Mouse (Mus musculus) fat pad, adult 2 months (tissue): ENCODE measurements around the gene Glrx.
"Not testable (repeated sequence)": the region's sequence is repeated elsewhere in the genome, so short reads cannot be mapped to it uniquely, and the experiment has no call there.

Experiments
- DNase-seq: peaks from one replicate; pipeline ENCODE4 v3.0.0-alpha.2; 2011; ENCODE audit warnings: low read depth, low spot score; ENCODE audit errors: extremely low read depth

Gene Glrx

GRCm38 (mm10) chr13:75839719-75840481, at the start of gene Glrx:
TSS of gene Glrx (plus strand) at chr13:75839868.
- no peak for DNase-seq

DNA sequence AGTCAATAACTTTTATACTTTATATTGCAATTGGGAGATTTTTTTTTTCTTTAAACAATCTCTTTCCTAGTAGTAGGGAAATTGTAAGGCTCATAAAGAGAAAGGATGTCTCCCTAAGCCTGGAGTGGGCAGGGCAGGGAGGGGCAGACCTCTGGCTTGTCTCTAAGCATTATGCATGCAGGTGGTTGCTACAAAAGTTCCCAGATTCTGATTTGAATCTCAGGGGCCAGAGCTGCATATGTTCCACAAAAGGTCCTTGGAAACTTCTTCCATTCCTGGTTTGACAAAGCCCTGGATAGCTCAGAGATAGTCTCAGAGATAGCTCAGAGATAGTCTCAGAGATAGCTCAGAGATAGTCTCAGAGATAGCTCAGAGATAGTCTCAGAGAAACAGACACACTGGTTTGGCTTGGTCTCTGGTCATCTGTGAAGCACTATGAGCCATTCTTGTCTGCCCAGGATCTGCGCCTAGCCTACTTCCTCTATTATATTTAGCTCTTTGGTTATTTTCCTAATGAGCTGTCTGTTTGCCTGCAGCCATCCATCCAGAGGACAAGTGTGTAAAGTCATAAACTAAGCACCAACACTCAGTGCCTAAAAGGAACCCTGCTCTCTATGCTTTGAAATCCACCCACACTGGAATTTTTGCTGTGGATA, 49.0 kb upstream of the Glrx start:
- no peak for DNase-seq

DNA sequence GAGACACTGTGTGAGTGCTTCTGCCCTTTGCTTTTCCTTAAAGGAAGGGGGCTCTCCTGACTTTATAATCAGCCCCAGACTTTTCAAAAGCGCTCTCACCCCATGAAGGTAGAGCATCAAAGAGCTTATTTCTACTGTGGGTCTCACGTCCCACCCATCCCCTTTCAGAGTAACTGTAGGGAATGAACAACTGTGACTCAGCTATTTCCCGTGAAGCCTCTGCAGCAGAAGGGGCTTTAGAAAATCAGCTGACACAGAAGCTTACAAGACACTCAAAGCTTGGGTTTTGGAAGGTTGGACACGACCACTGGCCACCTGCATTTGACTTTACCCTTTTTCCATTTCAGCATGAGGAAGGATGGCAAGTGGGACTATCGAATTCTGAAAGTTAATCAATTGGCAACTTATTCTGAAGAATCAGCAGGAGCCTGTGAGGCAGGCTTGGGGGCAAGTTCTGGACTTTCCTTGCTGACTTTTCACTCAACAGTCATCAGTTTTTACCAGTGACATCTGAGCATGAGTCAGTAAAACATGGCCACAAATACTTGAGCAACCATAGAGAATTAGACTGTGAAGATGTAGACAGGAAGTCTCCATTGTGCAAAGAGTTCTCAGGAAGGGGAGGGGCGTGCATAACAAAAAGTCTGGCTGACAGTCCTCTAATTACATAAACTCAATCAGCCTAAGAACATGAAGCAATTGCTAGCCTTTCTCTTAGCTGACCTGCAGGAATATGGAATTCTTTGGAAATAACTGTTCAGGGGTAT, 45.6 kb upstream of the Glrx start:
- no peak for DNase-seq

GRCm38 (mm10) chr13:75797369-75798141, 42.1 kb upstream of the Glrx start:
- no peak for DNase-seq

- no peak for DNase-seq
These were observed 41.0 kb upstream of the Glrx start for GRCm38 (mm10) chr13:75798413-75799302.

DNA sequence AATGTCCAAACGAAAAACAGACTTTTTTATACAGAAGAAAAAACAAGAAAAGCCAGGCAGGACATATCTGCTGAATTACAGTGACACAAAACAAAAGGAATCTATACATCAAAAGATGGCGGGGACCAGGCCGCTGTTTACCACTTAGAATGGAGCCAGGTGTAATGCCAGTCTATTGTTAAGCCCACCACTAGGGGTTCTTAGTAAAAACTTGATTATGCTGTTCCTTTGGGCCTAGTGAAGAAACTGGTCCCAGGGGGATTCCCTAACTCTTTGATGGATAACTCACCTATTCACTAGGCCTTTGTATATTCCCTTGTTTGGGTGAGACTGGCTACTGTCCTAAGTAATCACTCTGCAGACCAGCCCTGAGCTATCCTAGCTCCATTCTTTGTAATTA, 40.2 kb upstream of the Glrx start:
- DNase-seq, result no peak

DNA sequence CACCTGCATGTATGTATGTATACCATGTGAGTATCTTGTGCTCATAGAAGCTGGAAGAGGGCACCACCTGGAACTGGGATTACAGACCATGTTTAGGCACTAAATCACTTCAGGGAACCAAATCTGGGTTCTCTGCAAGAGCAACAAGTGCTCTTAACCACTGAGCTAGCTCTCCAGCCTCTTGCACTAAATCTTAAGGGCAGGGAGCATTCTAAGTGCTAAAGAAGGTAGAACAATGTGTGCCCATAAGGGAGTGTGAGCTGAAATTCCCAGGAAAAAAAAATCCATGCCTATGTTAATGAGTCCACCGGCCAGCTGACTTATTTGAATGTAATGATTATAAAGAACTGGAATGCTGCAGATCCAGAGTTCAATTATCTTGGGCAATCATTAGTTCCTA, 31.7 kb upstream of the Glrx start:
- DNase-seq, result no peak

GRCm38 (mm10) chr13:75809957-75810356, 29.7 kb upstream of the Glrx start:
- DNase-seq, result no peak

- no peak for DNase-seq
These were observed 22.5 kb upstream of the Glrx start for GRCm38 (mm10) chr13:75817183-75817582.

DNA sequence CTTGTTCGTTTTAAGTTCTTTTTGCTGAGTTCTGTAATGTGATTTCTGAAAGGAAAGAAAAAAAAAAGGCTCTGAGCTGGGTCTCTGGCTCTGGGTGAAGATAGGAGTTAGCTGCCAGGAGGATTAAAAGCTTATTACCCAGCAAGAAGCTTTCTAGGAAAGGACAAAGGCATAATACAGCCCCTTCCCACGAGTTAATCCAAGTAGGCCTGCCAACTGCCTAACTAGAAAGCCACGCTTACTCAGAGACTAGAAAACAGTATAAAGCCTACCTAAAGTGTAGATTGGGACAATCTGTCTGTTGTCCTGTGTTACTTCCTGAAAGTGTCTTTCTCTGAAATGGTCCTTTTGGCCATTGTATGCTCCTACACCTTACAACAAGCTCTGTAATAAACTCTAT, 21.2 kb upstream of the Glrx start:
- no peak for DNase-seq

GRCm38 (mm10) chr13:75818945-75819706, 20.5 kb upstream of the Glrx start:
- DNase-seq, result no peak

- DNase-seq, result no peak
These were observed 19.8 kb upstream of the Glrx start for GRCm38 (mm10) chr13:75819898-75820297.

- DNase-seq, result not testable (repeated sequence)
These were observed 17.3 kb upstream of the Glrx start for GRCm38 (mm10) chr13:75822366-75822765.

DNA sequence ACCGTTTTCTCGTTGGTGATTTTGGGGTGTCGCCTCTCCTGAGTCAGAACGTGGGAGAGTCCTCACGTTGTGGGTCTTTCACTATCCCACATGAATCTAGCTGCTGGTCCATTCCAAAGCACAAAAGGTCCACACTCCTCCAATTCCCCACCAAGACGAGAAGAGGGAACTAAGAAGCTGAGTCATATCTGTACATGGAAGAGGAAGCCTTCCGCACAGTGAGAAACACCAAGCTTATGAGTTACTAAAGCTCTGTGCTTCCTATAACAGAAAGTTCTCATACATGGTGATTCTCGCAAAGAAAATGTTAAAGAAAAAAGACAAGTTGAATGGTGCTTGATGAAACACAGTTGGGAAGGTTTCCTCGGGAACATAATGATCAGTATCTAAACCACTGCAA, 16.5 kb upstream of the Glrx start:
- no peak for DNase-seq

DNA sequence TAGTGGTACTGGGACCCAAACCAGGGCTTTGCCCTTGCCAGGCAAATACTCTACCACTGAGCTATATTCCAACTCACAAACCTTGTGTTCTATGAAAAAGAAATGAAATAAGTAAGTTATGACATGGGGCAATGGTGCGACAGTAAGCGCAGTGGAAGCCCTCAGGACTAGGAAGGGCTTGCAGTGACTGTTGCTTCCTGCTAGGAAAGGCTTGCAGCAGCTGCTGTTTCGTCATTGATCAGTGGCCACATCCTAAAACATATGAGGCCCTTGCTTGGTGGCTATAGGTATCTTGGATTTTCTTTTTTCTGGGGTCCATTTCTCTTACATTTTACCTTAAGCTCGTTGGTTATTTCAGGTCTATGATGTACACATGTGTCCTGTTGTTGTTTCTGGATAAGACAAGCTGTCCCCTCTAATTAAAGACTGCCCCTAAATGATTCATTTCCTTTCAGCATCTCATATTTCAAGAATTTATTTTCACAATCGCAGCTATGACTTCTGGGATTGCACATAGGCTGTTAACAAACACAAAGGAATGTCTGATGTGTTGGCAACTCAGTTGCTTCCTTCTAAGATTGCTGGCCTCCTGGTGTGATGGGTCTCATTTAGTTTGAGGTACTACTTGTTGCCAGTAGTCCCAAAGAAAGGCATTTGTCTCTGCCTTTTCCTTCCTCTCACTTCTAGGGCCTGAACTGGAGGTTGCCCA, 14.9 kb upstream of the Glrx start:
- DNase-seq, result no peak

DNA sequence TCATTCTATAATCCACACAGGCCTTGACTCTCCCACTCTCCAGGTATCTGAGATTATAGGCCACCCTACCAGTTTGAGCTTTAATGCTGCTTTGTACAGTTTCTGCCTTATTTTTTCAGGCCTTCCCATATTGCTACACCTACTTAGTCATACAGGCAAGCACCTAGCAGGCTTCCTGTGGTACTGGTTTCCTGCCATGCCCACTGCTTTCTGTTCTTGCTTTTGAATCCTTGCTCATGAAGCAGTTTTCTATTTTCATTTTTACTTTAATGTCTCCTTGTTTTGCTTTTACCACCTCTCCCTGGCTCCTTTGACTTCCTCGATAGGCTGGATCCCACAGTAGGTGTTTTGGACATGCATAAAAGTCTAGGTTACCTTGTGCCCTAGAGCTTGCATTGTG, 14.3 kb upstream of the Glrx start:
- DNase-seq, result no peak

- peak; percentile 90 for DNase-seq
These were observed 9.0 kb upstream of the Glrx start for GRCm38 (mm10) chr13:75830708-75831107.

- DNase-seq, result no peak
These were observed 8.0 kb upstream of the Glrx start for GRCm38 (mm10) chr13:75831710-75832109.

DNA sequence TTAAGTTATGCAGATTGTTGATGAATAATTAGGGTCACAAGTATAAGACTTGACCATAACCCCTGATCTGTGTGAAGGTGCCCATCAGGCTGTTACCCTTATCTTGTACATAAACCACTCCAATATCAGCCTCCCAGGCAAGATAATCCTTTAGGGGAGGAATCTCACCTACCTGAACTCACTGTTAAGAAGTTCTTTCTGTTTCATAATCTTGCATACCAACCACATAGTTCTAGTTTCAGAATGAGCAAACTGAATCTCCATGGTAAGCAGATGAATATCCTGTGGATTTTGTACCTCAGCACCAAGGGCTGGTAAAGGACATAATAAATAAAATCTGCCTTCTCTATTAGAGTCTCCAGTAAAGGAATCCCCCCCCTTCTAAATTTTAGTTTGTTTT, 7.0 kb upstream of the Glrx start:
- DNase-seq, result no peak
